In genomic region chr8:119840905-119841411, GRCm38 (mm10) we compare ENCODE assay signal across 8 mouse cellular contexts. TPM values are rescaled to one million over a fixed set of nuclear protein-coding genes. Genes with fewer than 3 reads are reported as not detected.
DNase-seq lines count a peak whose midpoint lies in the region; ATAC-seq lines count a peak whose summit lies in the region.

No protein-coding gene starts in this region.

- H3K9ac ChIP-seq in embryonic facial prominence, embryonic 11.5 days (replicated peaks; ENCODE audit: low read length) = peak overlapping the region; percentile 6

- no peaks in the 10 kb centered on the region for H3K36me3 ChIP-seq in embryonic facial prominence, embryonic 11.5 days (replicated peaks; ENCODE audit: control insufficient read depth, insufficient read depth, low read depth, low read length)
- H3K36me3 ChIP-seq in midbrain, embryonic 10.5 days = peaks cover 13% of the 10 kb centered on the region

- H3K4me2 ChIP-seq in embryonic facial prominence, embryonic 11.5 days (ENCODE audit: low read depth, low read length) = peak overlapping the region; percentile 86

- no peaks in the 10 kb centered on the region for H3K9me3 ChIP-seq in embryonic facial prominence, embryonic 11.5 days (replicated peaks; ENCODE audit: control insufficient read depth, low read length)
- no peaks in the 10 kb centered on the region for H3K9me3 ChIP-seq in midbrain, embryonic 10.5 days (replicated peaks)

- ATAC-seq in embryonic facial prominence, embryonic 11.5 days (replicated peaks; ENCODE audit: insufficient number of reproducible peaks, low FRiP score, low TSS enrichment, low read depth) = peak; percentile 24

- peak overlapping the region; percentile 67 for H3K4me3 ChIP-seq in embryonic facial prominence, embryonic 11.5 days (ENCODE audit: low read depth, low read length)
- H3K4me3 ChIP-seq in midbrain, embryonic 10.5 days = peak overlapping the region; percentile 69

- peaks cover 9% of the 10 kb centered on the region for H3K4me1 ChIP-seq in embryonic facial prominence, embryonic 11.5 days (ENCODE audit: control insufficient read depth, insufficient read depth, low read length)
- H3K4me1 ChIP-seq in midbrain, embryonic 10.5 days = peaks cover 70% of the 10 kb centered on the region

- WGBS in embryonic facial prominence, embryonic 11.5 days = 6% methylated on average over 8 of the region's 8 CpGs
- 8% methylated on average over 8 of the region's 8 CpGs for WGBS in midbrain, embryonic 10.5 days

- H3K27me3 ChIP-seq in embryonic facial prominence, embryonic 11.5 days (ENCODE audit: control insufficient read depth, insufficient read depth, low read length) = no peaks in the 10 kb centered on the region
- 0 out of 2 replicates have a peak, but pooled peaks cover 7% of the 10 kb centered on the region for H3K27me3 ChIP-seq in midbrain, embryonic 10.5 days (ENCODE audit: low read depth, poor library complexity, severe bottlenecking)

- DNase-seq in retina, embryonic 14.5 days (ENCODE audit: low spot score) = peak; percentile 50
- DNase-seq in retina, postnatal 1 day = no peak
- DNase-seq in embryonic facial prominence, embryonic 11.5 days (ENCODE audit: low spot score) = peak; percentile 29
- peak; percentile 75 for DNase-seq in kidney, adult 18-20 months
- no peak for DNase-seq in midbrain, embryonic 10.5 days (ENCODE audit: low spot score)
- DNase-seq in adrenal gland, adult 18-20 months (ENCODE audit: low spot score in 2 of 2) = no peak
- no peak for DNase-seq in urinary bladder, postnatal 10 days (ENCODE audit: low spot score)
- DNase-seq in layer of hippocampus, postnatal 36 days = no peak

- no peak overlapping the region for H3K27ac ChIP-seq in embryonic facial prominence, embryonic 11.5 days (replicated peaks; ENCODE audit: low read depth, low read length)
- peak overlapping the region; percentile 86 for H3K27ac ChIP-seq in midbrain, embryonic 10.5 days (replicated peaks)

RNA-seq across cellular contexts. Expression of gene Cotl1, which starts 0.6 kb away (rescaled TPM):
- 321 and 363 TPM in 2 replicates for polyA plus RNA-seq in embryonic facial prominence, embryonic 11.5 days (2014; fragmentation: Nextera tagmentation; extraction: Ambion mirVana)
- polyA plus RNA-seq in midbrain, embryonic 10.5 days (2016; fragmentation: Nextera tagmentation; extraction: Ambion mirVana) = 150 and 197 TPM in 2 replicates
- total RNA-seq in adrenal gland, adult 18-20 months (2021) = 10 to 100 TPM; 43.6 to 52.1 TPM
- total RNA-seq in layer of hippocampus, postnatal 36 days (2021) = 100 to 1,000 TPM; 129 to 137 TPM

RNA-seq across cellular contexts. Expression of gene Klhl36, which starts 21.1 kb away (rescaled TPM):
- 6.5 and 8.1 TPM in 2 replicates for polyA plus RNA-seq in embryonic facial prominence, embryonic 11.5 days (2014; fragmentation: Nextera tagmentation; extraction: Ambion mirVana)
- polyA plus RNA-seq in midbrain, embryonic 10.5 days (2016; fragmentation: Nextera tagmentation; extraction: Ambion mirVana) = 12.8 and 13.0 TPM in 2 replicates
- total RNA-seq in adrenal gland, adult 18-20 months (2021) = 1 to 10 TPM; 4.9 to 5.8 TPM
- total RNA-seq in layer of hippocampus, postnatal 36 days (2021) = 1 to 10 TPM; 7.1 to 8.3 TPM

Comparison
In these comparisons a context has a peak if more than half of its experiments do, and no peak if none do; other contexts are left out.
1. DNase-seq: peak in retina, embryonic 14.5 days (single experiment), embryonic facial prominence, embryonic 11.5 days (single experiment) and kidney, adult 18-20 months (single experiment); none in retina, postnatal 1 day (single experiment), midbrain, embryonic 10.5 days (single experiment), adrenal gland, adult 18-20 months (0 of 2), urinary bladder, postnatal 10 days (single experiment) and layer of hippocampus, postnatal 36 days (0 of 2).